Mouse (Mus musculus): ENCODE measurements around the gene Tsfm.

GRCm38 (mm10) chr10:126975706-126976105, 54.9 kb downstream of the Tsfm start:
- TF ChIP-seq CTCF (IDR thresholded peaks at IDR 0.05; ENCODE audit: borderline replicate concordance, control insufficient read depth, extremely low read depth, insufficient read depth, low read length, poor library complexity) (no peak), POLR2A (IDR thresholded peaks at IDR 0.05; ENCODE audit: control insufficient read depth, extremely low read depth, insufficient read depth, low read length, poor library complexity) (no peak)
